In genomic region chr19:21785132-21785528, GRCm38 (mm10) we compare ENCODE assay signal across 11 mouse cellular contexts. TPM values are rescaled to one million over a fixed set of nuclear protein-coding genes. Genes with fewer than 3 reads are reported as not detected.
DNase-seq lines count a peak whose midpoint lies in the region; ATAC-seq lines count a peak whose summit lies in the region.
"Had no signal": no experiment of that assay in that cellular context is flagged by ENCODE, and none has a peak within 500 bp of the region (broad histone marks: within the 10 kb centered on the region; RNA-seq: fewer than 3 reads in every experiment).

No protein-coding gene starts in this region.

- H3K36me3 ChIP-seq in forebrain, embryonic 12.5 days (replicated peaks), result no peaks in the 10 kb centered on the region
- H3K36me3 ChIP-seq in intestine, embryonic 16.5 days (ENCODE audit: control insufficient read depth, insufficient read depth, low read length), result no peaks in the 10 kb centered on the region
- H3K36me3 ChIP-seq: limb, embryonic 13.5 days had no signal

- WGBS in forebrain, embryonic 12.5 days, result 2% methylated on average over 3 of the region's 3 CpGs
- WGBS in intestine, embryonic 16.5 days, result 37% methylated on average over 3 of the region's 3 CpGs

- H3K4me2 ChIP-seq in forebrain, embryonic 12.5 days, result peak overlapping the region; percentile 50
- H3K4me2 ChIP-seq in intestine, embryonic 16.5 days (ENCODE audit: low read depth, low read length), result no peak overlapping the region

- peak; percentile 28 for ATAC-seq in forebrain, embryonic 12.5 days (ENCODE audit: low FRiP score)
- ATAC-seq in megakaryocyte progenitor cell, adult 5-6 weeks (replicated peaks; ENCODE audit: poor library complexity), result peak; percentile 62
- ATAC-seq in intestine, embryonic 16.5 days, result no peak

- intact Hi-C loops in left cerebral cortex, postnatal 36 days (cut with DNase I), result no loop called here
- intact Hi-C loops in left cerebral cortex, postnatal 14 days (cut with DNase I), result no loop called here

- peak overlapping the region; percentile 18 for H3K4me3 ChIP-seq in forebrain, embryonic 12.5 days (replicated peaks)
- no peak overlapping the region for H3K4me3 ChIP-seq in intestine, embryonic 16.5 days (ENCODE audit: low read length)
- H3K4me3 ChIP-seq: limb, embryonic 13.5 days had no signal

- peak overlapping the region; percentile 99 for H3K27ac ChIP-seq in forebrain, embryonic 12.5 days
- H3K27ac ChIP-seq in intestine, embryonic 16.5 days (ENCODE audit: low read length), result no peak overlapping the region
- H3K27ac ChIP-seq: limb, embryonic 13.5 days had no signal

- peak; percentile 45 for DNase-seq in retina, embryonic 14.5 days (ENCODE audit: low spot score)
- no peak for DNase-seq in retina, postnatal 1 day
- peak; percentile 59 for DNase-seq in yolk sac, embryonic 10.5 days (ENCODE audit: low spot score)
- DNase-seq in left cerebral cortex, postnatal 36 days (ENCODE audit: low spot score in 2 of 2), result no peak
- DNase-seq in left cerebral cortex, postnatal 14 days (ENCODE audit: low spot score in 2 of 2), result no peak
- DNase-seq: adrenal gland, adult 8-10 months; right cerebral cortex, postnatal 25 days had no signal

- no peaks in the 10 kb centered on the region for H3K9me3 ChIP-seq in forebrain, embryonic 12.5 days
- H3K9me3 ChIP-seq in intestine, embryonic 16.5 days (ENCODE audit: control insufficient read depth, low read length), result no peaks in the 10 kb centered on the region
- H3K9me3 ChIP-seq: limb, embryonic 13.5 days had no signal

- H3K27me3 ChIP-seq in forebrain, embryonic 12.5 days, result no peaks in the 10 kb centered on the region
- no peaks in the 10 kb centered on the region for H3K27me3 ChIP-seq in intestine, embryonic 16.5 days (replicated peaks; ENCODE audit: control insufficient read depth, insufficient read depth, low read length)
- H3K27me3 ChIP-seq: limb, embryonic 13.5 days had no signal

- peaks cover 93% of the 10 kb centered on the region for H3K4me1 ChIP-seq in forebrain, embryonic 12.5 days
- peaks cover 9% of the 10 kb centered on the region for H3K4me1 ChIP-seq in intestine, embryonic 16.5 days (ENCODE audit: control insufficient read depth, insufficient read depth, low read length)

- H3K9ac ChIP-seq in forebrain, embryonic 12.5 days, result peak overlapping the region; percentile 61
- no peak overlapping the region for H3K9ac ChIP-seq in intestine, embryonic 16.5 days (ENCODE audit: low read depth, low read length)

RNA-seq across cellular contexts. Expression of gene Cemip2, which starts 7.0 kb away (rescaled TPM):
- 88.7 and 89.2 TPM in 2 replicates for polyA plus RNA-seq in forebrain, embryonic 12.5 days (2016; fragmentation: Nextera tagmentation; extraction: Ambion mirVana)
- total RNA-seq in megakaryocyte progenitor cell, adult 5-6 weeks (2015), result 11.6 and 11.8 TPM in 2 replicates
- 21.6 and 21.7 TPM in 2 replicates for total RNA-seq in megakaryocyte progenitor cell, adult 5-6 weeks (2017)
- 10 to 100 TPM; 12.3 to 15.9 TPM for total RNA-seq in left cerebral cortex, postnatal 36 days (2021)
- polyA plus RNA-seq in intestine, embryonic 16.5 days (2015; fragmentation: Nextera tagmentation; extraction: Ambion mirVana), result 7.3 and 8.0 TPM in 2 replicates
- 10 to 100 TPM; 14.4 to 20.0 TPM for total RNA-seq in left cerebral cortex, postnatal 14 days (2021)

Comparison
In these comparisons a context has a peak if more than half of its experiments do, and no peak if none do; other contexts are left out.
1. DNase-seq: peak in retina, embryonic 14.5 days (single experiment) and yolk sac, embryonic 10.5 days (single experiment); none in retina, postnatal 1 day (single experiment), left cerebral cortex, postnatal 36 days (0 of 2) and left cerebral cortex, postnatal 14 days (0 of 2).